Mouse (Mus musculus) frontal cortex, postnatal 36 days (tissue): ENCODE measurements at regions not wholly inside any gene's neighbourhood (a gene's known extent, or its start where the extent isn't known, plus 50 kb on each side); places are given as distances from the start of the nearest gene placed in this dataset.

Experiments
- DNase-seq, 2 experiments: peaks; one replicate each; pipeline ENCODE4 v3.0.0; 2022; ENCODE audit warnings: low spot score in 2 of 2

GRCm38 (mm10) chr2:117710173-117710813, 367.5 kb upstream of the Rasgrp1 start:
- no peak for DNase-seq

GRCm38 (mm10) chr2:117724066-117724465, 381.3 kb upstream of the Rasgrp1 start:
- no peak for DNase-seq

DNA sequence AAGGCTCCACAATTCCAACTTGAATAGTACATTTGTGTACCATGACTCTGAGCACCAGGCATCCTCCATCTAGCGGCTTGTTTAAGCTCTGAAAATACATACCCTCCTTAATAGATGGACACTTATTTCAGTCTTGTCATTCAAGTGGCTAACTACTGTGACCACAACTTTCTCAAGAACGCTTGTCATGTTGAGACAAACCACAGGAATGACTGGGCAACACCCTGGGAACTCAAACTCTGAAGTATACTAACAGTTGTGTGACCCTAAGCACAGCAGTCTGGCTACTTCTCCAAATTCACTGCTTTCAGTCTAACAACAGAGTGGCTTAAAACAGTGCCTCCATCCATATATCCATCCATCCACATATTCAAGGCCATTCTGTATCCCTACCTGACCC, 380.4 kb upstream of the Thbs1 start:
- DNase-seq = no peak

DNA sequence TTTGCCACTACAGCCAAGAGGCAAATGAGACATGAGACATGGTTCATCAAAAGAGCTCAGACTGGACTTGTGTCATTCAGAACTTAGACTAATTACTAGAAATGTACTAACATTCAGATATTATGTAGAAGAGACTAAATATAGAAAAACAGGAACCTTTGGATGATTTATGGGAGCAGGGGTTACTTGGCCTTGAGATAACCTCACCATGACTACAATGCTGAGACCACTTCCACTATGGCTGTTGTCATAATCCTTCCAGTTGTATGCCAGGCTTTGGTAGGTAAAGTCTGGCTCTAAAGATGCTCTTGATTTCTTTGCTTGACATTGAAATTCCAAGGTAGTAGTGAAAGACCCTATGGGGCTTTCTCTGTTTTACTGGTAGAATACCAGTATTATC, 369.3 kb upstream of the Thbs1 start:
- no peak for DNase-seq

- no peak for DNase-seq
These were observed 367.8 kb upstream of the Thbs1 start for GRCm38 (mm10) chr2:117743901-117744300.

DNA sequence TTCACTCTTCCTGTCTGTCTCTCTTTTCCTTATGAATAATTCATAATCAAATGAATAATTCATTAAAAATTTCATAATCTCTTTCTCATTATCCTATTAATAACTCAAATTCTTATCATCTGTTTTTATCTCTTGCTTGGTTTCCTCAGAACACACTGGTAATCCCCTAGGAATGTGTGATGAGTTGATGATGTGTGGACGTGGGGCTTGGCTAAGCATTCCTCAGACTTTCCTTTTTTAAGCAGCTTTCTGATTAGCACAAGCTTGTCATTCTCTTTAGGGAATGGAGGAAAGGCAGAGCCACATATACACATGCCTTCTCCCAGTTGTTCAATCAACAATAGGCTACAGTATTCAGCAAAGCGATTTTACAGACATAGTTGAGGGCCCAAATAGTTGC, 365.9 kb upstream of the Thbs1 start:
- DNase-seq = no peak

- no peak for DNase-seq
These were observed 364.5 kb upstream of the Thbs1 start for GRCm38 (mm10) chr2:117747136-117747535.

- DNase-seq = no peak
These were observed 362.8 kb upstream of the Thbs1 start for GRCm38 (mm10) chr2:117748892-117749291.

GRCm38 (mm10) chr2:117759491-117760013, 352.1 kb upstream of the Thbs1 start:
- DNase-seq = no peak

DNA sequence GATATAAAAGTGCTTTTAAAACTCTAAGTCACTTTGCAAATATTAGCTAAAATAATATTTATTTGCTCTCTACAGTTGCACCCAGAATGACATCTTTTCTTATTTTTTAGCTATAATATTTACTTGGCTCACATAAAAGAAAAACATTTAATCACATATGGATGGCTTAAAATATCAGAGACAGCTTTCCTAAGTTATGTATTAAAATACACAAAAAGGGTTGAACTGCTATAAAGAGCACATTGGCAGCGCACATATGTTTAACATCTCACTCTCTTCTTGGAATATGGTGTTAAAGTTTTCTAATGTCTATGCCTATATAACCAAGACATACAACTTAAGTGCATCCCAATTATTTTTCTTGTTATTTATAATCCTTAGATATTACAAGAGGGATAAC, 348.0 kb upstream of the Thbs1 start:
- DNase-seq = no peak

- DNase-seq = no peak
These were observed 346.1 kb upstream of the Thbs1 start for GRCm38 (mm10) chr2:117765572-117765971.

DNA sequence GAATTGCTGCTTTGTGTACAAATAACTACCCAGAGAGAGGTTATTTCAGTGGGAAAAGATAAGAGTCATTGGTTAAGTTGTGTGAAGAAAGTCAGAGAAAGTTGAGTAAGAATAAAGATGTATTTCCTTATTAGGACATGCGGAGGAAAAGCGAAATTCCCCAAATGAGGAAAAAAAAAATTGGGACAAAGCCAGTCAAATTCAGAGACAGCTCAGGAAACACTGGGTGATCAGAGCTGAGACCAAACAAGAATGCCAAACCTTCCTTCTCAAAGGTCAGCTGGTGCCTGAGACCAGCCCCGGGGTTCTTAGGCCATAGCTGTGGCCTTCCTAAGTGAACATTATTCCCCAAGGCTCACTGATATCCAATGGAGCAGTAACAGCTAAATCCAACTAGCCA, 345.2 kb upstream of the Thbs1 start:
- no peak for DNase-seq

DNA sequence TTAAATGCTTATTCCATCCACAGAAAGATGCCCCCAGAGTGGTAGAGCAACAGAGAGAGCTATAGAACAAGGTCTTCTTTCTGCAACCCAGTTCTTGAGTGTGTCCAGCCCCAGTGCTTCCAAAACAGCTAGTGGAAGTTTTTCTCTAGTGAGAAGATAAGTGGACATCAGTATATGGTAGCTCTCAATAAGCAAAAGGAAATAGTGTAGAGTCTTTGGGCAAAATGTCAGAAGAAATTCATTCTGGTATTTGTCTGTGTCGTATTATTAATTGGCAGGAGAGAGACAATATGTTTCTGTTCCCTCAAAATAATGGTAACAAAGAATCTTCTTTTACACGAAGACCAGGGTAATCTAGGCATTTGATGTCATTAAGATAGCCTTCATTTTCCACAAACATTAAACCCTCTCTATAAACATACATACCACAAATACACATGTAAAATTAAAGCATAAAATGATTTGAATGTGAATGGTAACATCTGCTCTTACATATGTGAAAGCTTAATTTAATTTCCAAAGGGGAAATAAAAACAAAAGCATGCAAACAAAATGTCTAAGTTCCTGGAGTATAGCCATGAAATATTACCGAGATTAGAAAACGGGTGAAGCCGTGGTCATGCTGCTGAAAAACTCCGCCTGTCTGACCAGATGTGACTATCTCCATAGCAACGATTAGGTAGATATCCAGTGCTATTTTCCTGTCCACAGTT, 342.1 kb upstream of the Thbs1 start:
- DNase-seq = no peak

DNA sequence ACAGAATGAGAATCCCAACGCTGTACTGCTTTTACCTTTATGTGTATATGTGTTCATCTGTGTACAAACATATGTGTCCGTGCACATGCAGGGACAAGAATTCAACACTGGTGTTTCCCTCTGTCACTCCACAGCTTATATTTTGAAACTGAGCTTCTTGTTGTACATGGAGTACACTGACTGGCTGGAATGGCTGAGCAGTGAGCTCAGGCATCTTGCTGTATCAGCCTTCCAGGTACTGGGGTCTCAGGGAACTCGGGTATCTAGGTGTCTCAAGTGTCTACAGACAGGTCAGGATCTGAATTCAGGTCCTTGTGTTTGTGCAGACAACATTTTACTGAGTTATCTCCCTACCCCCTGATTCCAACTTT, 341.6 kb upstream of the Thbs1 start:
- DNase-seq = no peak

- DNase-seq = no peak
These were observed 331.4 kb upstream of the Thbs1 start for GRCm38 (mm10) chr2:117780287-117780686.

- no peak for DNase-seq
These were observed 330.9 kb upstream of the Thbs1 start for GRCm38 (mm10) chr2:117780816-117781215.

- DNase-seq = no peak
These were observed 324.4 kb upstream of the Thbs1 start for GRCm38 (mm10) chr2:117787321-117787720.

DNA sequence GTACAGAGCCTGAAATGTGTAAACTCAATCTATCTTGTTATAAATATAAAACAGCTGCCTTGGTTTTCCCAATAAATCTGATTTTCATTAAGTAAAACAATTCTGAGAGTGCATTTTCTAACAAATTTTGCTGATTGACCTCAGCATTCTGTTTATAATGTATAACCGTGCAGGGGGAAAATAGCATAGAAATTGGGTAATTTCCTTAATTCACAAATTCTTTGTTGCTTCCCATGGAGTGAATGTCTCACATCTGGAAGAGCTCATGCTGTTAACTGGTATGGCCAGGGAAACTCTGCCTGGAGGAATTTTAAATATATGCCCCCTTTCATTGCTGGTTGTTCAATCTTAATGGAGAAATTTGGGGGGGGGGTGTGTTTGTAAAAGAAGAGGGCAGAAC, 317.4 kb upstream of the Thbs1 start:
- no peak for DNase-seq

DNA sequence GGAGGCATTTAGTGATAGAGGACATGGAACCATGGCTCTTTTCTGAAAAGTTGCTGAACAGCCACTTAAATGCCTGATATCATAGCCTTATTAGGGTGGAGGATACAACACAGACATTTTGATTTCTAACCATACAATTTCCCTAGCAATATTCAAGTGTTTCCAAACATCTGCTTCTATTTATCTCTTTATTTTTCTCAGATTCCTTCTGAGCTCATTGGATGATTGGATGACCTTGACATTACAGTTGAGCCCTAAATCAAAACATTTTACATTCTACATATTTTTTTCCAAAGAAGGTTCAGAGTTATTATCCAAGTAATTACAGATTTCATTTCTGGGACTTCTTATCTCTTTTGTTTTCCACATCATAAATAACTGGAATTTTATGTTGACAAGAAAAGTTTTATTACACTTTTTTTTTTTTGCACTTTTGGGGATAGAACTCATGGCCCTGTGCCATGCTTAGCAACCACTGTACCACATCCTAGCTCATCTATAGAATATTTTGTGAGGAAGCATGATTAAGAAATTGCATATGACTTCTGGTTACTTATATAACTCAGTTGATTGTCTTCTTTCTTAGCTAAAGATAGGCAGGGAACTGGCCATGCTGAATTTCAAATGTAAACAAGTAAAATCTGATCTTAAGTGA, 309.6 kb upstream of the Thbs1 start:
- DNase-seq = no peak

GRCm38 (mm10) chr2:117802686-117803085, 309.0 kb upstream of the Thbs1 start:
- DNase-seq = no peak

DNA sequence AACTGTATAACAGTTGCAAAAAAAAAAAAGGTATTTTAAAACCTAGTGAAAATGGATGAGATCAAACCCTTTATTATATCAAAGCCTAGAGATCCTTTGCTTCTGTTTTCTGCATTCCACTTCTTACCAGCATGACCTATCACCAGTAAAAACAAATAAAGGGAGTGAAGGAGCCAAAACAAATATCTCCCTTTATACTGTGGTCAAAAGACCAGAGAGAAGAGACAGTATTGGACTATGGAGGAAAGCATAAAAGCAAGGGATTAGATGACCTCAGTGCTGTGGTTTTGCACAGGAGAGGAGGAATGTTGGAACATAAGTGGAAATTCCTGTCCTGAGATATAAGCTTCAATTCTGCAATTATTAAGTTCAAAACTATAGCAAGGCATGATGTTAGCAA, 307.0 kb upstream of the Thbs1 start:
- DNase-seq = no peak

DNA sequence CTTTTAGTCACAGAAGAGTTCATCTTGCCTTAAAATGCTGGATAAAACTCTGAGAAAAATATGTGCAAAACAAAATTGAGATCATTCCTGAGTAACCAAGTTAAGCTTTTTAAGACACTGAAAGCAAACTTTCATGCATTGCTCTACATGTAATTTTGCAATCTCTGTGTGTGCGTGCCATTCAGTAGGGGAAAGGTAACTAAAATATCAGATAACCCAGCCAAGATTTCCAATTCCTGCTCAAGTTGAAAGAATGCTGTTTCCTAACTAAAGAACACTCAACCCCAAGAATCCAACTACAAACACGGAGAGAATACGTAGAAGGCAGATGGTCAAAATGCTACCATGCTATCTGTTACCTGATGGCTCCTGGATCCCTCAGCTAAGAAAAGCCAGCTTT, 304.6 kb upstream of the Thbs1 start:
- no peak for DNase-seq

- DNase-seq = no peak
These were observed 300.2 kb upstream of the Thbs1 start for GRCm38 (mm10) chr2:117811506-117811905.
